Mouse (Mus musculus) megakaryocyte, embryonic 14.5 days (primary cell): Measurements from ENCODE around the gene Cntfr. TPM values are rescaled to one million over a fixed set of nuclear protein-coding genes. Genes with fewer than 3 reads are reported as not detected.

Source experiments
- H3K27me3 ChIP-seq: replicated peaks from 2 replicates; pipeline ENCODE3; 2012; ENCODE audit warnings: inconsistent platforms
- H3K36me3 ChIP-seq: replicated peaks from 2 replicates; pipeline ENCODE3; 2012; ENCODE audit warnings: low read length, inconsistent platforms, mixed read lengths
- H3K4me1 ChIP-seq: 2 replicates; pipeline ENCODE4 v1.6.1; 2012; ENCODE audit warnings: inconsistent platforms
- H3K4me3 ChIP-seq: replicated peaks from 2 replicates; pipeline ENCODE3; 2012; ENCODE audit warnings: moderate library complexity, mild to moderate bottlenecking, inconsistent platforms
- H3K9me3 ChIP-seq: 2 replicates; pipeline ENCODE4 v1.6.1; 2012; ENCODE audit warnings: inconsistent platforms
- FLI1 ChIP-seq: IDR thresholded peaks from 2 replicates; pipeline ENCODE4 v1.6.1; 2012; ENCODE audit warnings: low read length, inconsistent platforms, mixed read lengths
- GATA1 ChIP-seq: IDR thresholded peaks from 3 replicates; pipeline ENCODE4 v1.6.1; 2012; ENCODE audit warnings: mixed read lengths, low read length, inconsistent platforms, borderline replicate concordance
- polyA plus RNA-seq: library from polyadenylated mRNA; stranded (reverse); fragments of >175 nt; gene quantifications from 2 replicates; pipeline ENCODE4 v1.2.3, GENCODE M21; 2012; ENCODE audit warnings: low replicate concordance; ENCODE audit not compliant: insufficient read depth

The Cntfr gene
- polyA plus RNA-seq, 1 experiment, result 3.6 TPM

DNA sequence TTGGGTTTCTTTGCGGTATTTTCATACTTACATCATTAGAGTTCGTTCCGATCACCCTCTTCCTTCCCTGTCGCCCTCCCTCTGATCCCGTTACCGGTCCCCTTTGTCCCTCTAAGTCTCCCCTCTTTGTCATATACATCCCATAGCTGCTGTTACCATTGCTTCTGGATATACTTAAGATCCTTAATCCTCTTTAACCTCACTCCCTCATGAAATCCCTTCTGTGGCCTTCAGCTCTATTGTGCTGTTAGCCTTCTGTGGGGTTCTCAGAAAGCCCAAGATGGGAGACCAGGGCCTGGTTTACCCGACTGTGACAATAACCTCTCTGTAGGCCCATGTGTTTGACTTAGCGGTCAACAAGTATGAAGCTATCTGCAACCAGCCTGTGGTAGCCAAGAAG is 62.3 kb downstream of the Cntfr start:
- Histone ChIP-seq H3K36me3 (no peaks in the 10 kb centered on the region), H3K27me3 (peaks cover 88% of the 10 kb centered on the region), H3K9me3 (peaks cover 26% of the 10 kb centered on the region), H3K4me1 (peaks cover 22% of the 10 kb centered on the region), H3K4me3 (no peak overlapping the region)
- no peak for TF ChIP-seq FLI1
- TF ChIP-seq GATA1, result no peak

DNA sequence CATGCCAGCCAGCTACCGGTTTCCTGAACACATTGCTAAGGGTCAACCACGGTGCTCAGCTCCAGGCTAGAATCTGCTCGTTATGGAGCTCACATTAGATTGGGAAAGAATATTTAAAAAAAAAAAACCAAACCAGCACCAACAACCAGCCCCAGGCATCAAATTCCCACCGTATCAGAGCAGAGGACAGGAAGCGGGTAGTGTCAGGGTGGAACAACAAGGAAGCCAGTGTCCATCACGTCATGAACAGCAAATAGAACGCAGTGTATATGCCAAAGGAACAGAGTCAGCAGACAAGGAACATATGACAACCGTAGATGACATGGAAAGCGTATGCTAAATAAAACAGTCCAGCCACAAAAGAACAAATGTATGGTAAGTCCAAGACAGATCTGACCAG is 63.9 kb downstream of the Cntfr start:
- TF ChIP-seq GATA1, result no peak
- Histone ChIP-seq H3K4me1 (peaks cover 18% of the 10 kb centered on the region), H3K4me3 (no peak overlapping the region), H3K9me3 (peaks cover 16% of the 10 kb centered on the region), H3K36me3 (no peaks in the 10 kb centered on the region), H3K27me3 (peaks cover 86% of the 10 kb centered on the region)

DNA sequence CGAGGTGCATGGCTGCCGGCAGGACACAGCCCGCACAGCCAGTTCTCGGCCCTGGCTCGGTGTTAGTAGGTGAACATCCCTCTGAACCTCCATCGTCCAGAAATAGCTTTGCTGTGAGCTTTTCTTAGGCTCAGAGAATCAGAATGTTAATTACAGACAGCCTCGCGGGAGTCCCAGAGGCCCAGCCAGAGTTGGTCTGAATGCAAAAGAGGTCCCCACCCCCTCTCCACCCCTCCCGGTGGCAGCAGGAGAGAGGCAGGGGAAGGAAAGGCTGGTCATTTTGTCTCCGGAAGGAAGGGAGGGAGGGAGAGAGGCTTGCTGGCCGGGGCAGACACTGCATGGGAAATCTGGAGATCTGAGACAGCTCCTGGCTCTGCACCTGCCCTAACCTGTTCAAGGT is 65.5 kb downstream of the Cntfr start:
- peaks cover 82% of the 10 kb centered on the region for H3K27me3 ChIP-seq
- TF ChIP-seq FLI1, result no peak
- TF ChIP-seq GATA1, result no peak
- peaks cover 18% of the 10 kb centered on the region for H3K4me1 ChIP-seq
- no peak overlapping the region for H3K4me3 ChIP-seq
- H3K9me3 ChIP-seq, result no peaks in the 10 kb centered on the region
- no peaks in the 10 kb centered on the region for H3K36me3 ChIP-seq

DNA sequence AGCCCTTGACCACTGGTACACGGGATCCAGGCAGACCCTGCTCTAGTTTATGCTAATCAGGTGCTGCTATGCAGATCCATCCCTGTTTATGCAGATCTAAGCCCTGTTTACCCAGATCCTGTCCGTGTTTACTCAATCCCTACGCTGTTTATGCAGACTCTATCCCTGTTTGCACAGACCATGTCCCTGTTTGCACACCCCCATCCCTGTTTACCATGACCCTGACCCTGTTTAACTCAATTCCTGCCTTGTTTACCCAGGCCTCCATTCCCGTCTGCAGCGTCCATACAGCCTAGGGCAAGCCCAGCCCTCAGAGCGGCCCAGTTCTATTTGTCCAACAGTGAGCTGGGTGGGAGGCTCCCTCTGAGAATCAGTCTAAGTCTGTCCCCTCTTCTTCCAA is 66.7 kb downstream of the Cntfr start:
- H3K27me3 ChIP-seq, result peaks cover 78% of the 10 kb centered on the region

DNA sequence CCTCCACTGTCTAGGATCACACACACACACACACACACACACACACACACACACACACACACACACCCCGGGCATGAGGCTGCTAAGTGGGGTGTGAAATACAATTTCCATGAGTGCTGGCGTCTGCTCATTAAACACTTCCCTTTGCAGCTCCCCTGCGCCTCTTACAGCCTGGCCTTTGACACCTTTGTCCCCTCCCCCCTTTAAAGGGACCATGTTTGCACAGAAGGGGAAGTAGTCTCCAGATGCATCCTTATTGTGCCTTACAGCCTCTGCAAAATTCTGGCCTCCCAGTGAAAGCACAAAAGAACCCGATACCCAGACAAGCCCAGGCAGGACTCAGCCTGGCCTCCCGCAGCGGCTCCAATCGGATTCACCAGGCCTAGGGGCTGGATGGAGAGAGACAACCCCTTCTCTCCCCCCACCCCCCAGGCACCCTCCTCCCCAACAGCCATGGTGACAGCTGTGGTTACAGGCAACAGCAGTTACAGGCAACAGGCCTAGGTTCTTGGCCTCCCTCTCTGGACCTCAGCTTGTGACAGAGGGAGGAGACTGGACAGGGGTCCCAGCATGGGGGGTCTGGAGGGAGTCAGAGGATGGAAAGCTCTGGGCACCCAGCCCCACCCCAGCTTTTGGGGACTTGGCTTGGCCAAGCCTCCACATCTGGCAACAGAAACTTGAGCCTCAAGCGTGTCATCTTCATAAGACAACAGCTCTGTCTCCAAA is 68.5 kb downstream of the Cntfr start:
- Histone ChIP-seq H3K9me3 (no peaks in the 10 kb centered on the region), H3K27me3 (peaks cover 77% of the 10 kb centered on the region), H3K36me3 (no peaks in the 10 kb centered on the region), H3K4me3 (no peak overlapping the region), H3K4me1 (peaks cover 18% of the 10 kb centered on the region)
- no peak for TF ChIP-seq FLI1
- no peak for TF ChIP-seq GATA1

More for the DNA sequence above, 66.7 kb downstream of the Cntfr start:
- Histone ChIP-seq H3K4me1 (peaks cover 18% of the 10 kb centered on the region), H3K36me3 (no peaks in the 10 kb centered on the region), H3K4me3 (no peak overlapping the region), H3K9me3 (no peaks in the 10 kb centered on the region)
- TF ChIP-seq FLI1 (no peak), GATA1 (no peak)

DNA sequence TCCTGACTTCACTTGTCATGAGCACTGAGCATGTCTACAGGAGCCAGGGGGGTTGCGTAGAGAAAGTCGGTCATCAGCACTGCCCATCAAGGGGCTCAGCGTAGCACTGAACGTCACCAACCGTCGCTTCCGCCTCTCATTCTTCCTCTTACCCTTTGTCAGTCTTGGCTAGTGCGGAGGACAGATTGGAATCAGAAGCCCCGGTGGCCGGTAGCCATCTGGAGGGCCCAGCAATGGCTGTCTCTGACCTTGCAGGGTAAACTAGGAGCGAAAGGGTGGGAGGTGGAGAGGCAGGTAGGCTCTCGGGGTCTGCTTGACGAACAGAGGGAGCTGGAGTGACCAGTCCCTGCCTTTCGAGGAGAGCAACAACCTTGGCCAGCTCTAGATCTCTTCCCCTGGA is 74.8 kb downstream of the Cntfr start:
- TF ChIP-seq FLI1 (no peak), GATA1 (no peak)
- 0 out of 2 replicates have a peak, but pooled peaks cover 2% of the 10 kb centered on the region for H3K9me3 ChIP-seq
- H3K4me3 ChIP-seq, result no peak overlapping the region
- H3K4me1 ChIP-seq, result no peaks in the 10 kb centered on the region
- H3K36me3 ChIP-seq, result no peaks in the 10 kb centered on the region
- H3K27me3 ChIP-seq, result peaks cover 45% of the 10 kb centered on the region

DNA sequence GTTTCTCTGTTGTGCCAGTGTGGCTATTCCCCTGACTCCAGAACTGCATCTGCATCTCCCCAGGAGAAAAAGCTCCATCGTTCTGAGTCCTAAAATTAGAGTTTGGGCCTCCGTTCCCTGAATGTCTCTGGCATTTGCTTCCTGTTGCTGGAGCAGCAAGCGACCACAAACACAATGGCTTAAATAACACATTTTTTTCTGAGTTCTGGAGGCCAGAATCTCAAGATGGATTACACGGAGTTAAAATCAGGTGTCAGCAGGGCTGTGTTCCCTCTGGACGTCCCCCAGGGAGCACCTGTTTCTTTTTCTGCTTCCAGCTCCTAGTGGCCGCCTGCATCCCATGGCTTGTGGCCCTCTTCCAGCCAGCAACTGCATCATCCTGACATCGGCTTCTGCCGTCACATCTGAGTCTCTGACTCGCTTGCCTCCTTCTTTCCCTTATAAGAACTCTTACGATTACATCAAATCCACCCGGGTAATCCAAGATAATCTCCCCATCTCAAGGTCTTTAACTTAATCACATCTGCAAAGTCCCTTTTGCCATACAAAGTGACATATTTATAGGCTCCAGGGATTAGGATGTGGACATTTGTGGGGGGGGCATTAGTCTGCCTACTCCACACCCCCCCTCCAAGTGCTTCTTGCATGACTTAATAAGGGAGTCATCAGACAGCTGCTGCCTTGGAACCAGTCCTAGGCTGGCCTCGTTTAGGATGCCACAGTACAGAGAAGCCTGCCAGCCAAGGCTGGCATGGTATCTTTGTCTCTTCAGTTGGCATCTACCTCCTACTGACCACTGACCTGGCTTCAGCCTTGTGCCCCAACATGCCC is 77.8 kb downstream of the Cntfr start:
- H3K27me3 ChIP-seq, result peaks cover 37% of the 10 kb centered on the region
- H3K9me3 ChIP-seq, result 0 out of 2 replicates have a peak, but pooled peaks cover 3% of the 10 kb centered on the region
- H3K4me1 ChIP-seq, result peaks cover under 1% of the 10 kb centered on the region; the same call in 1 of the 2 replicates
- H3K4me3 ChIP-seq, result no peak overlapping the region
- no peaks in the 10 kb centered on the region for H3K36me3 ChIP-seq
- TF ChIP-seq FLI1 (no peak), GATA1 (no peak)

DNA sequence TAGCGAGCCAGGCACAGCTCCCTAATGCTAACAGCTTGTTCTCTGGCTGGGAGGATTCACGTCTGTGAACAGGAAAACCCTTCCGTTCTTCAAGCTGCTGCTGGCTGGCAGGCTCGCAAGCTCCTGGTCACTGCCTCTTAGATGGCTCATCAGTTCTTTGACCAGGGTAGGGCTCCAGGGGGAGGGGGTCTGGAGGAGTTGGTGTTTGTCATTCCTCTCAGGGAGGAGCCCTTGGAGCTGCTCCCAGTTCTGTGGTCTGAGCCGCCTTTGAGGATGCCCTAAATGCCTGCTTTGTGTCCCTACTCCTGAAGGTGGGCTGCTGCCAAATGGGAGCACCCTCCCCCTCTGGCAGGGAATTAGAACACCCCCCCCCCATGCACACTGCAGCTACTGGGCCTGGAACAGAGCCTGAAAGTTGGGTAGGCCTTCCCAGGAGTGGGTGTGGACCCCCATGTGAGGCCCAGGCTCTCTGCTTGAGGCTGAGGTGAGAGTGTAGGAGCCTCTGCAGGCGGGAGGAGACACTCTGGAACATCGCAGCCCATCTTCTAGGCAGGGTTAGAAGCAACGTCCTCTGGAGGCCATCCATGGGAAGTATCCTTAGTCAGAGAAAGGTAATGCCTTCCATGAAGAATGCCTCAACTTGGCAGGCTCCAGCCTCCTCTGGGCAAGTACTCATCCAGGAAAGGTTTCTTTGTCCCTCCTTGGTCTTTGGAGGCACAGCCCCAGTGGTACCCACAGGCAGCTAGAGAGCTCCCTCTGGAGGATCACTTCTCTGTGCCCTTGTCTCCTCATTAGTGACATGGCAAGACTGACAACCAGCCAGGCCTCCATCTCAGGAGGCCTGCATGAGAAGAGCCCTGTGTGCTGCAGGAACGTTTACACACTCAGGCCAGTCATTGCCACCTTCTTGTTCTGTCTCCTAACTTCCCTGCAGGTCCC is 81.0 kb downstream of the Cntfr start:
- 0 out of 2 replicates have a peak, but pooled peaks cover 3% of the 10 kb centered on the region for H3K9me3 ChIP-seq
- peaks cover 4% of the 10 kb centered on the region; the same call in 1 of the 2 replicates for H3K4me1 ChIP-seq
- H3K36me3 ChIP-seq, result no peaks in the 10 kb centered on the region
- H3K27me3 ChIP-seq, result peaks cover 35% of the 10 kb centered on the region
- no peak overlapping the region for H3K4me3 ChIP-seq
- no peak for TF ChIP-seq GATA1
- no peak for TF ChIP-seq FLI1

DNA sequence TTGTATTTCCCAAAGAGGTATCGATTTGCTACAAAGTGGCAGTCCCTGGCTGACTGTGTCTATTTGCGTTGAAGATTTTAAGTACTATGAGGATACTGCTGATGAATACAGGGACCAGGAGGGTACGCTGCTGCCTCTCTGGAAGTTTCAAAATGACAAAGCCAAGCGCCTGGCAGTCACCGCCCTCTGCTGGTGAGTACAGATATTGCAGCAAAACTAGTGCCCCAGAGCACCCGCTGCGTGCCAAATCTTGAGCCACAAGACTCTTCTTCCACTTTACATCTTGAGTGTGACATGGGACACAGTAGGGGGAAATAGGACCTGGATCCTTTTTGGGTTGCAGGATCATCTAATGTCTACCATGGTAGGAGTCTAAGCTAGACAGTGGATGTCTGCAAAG is 82.7 kb downstream of the Cntfr start:
- Histone ChIP-seq H3K4me3 (no peak overlapping the region), H3K27me3 (peaks cover 32% of the 10 kb centered on the region), H3K4me1 (peaks cover 4% of the 10 kb centered on the region; the same call in 1 of the 2 replicates), H3K9me3 (0 out of 2 replicates have a peak, but pooled peaks cover 3% of the 10 kb centered on the region), H3K36me3 (no peaks in the 10 kb centered on the region)
- TF ChIP-seq FLI1, result no peak
- no peak for TF ChIP-seq GATA1

DNA sequence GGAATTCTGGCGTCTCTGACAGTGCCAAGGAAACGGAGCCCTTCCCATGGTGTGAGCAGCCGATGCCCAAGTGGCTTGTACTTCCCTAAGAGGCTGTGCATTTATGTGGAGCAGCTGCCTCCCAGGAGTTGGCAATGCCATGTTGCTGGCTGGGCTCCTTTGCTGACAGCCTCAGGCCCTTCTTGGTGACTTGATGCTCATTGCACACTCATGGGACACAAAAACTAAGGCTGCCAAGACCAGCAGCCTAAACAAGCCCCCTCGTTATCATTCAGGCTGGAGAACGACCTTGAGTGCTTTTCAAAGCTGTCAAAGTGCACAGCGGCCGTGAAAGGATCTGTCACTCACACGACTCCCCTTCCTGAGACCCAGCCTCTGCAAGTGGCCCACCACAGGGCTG is 84.7 kb downstream of the Cntfr start:
- Histone ChIP-seq H3K9me3 (0 out of 2 replicates have a peak, but pooled peaks cover 2% of the 10 kb centered on the region), H3K27me3 (peaks cover 25% of the 10 kb centered on the region), H3K4me3 (no peak overlapping the region), H3K4me1 (peaks cover 4% of the 10 kb centered on the region; the same call in 1 of the 2 replicates), H3K36me3 (no peaks in the 10 kb centered on the region)
- TF ChIP-seq FLI1 (no peak), GATA1 (no peak)
